ENCODE assay signal across 26 mouse cellular contexts in genomic region chr1:18384079-18384478, GRCm38 (mm10).
"Had no signal": no experiment of that assay in that cellular context is flagged by ENCODE, and none has a peak within 500 bp of the region (broad histone marks: within the 10 kb centered on the region; RNA-seq: fewer than 3 reads in every experiment).

No protein-coding gene starts in this region.

- H3K9ac ChIP-seq: heart, embryonic 13.5 days; heart, embryonic 15.5 days; hindbrain, embryonic 13.5 days; hindbrain, embryonic 15.5 days; kidney, embryonic 15.5 days; limb, embryonic 12.5 days had no signal

- DNase-seq: gastrocnemius, postnatal 14 days; gastrocnemius, postnatal 36 days; heart, adult 11 months; heart, adult 2 months; heart, postnatal 14 days; heart, postnatal 36 days; kidney, adult 11 months; kidney, adult 2 months; kidney, adult 9 months; kidney, postnatal 14 days; kidney, postnatal 36 days; layer of hippocampus, adult 9-11 months; layer of hippocampus, postnatal 36 days; liver had no signal

- ATAC-seq: hindbrain, postnatal 0 days; intestine, embryonic 16.5 days had no signal

- H3K4me1 ChIP-seq: heart, embryonic 13.5 days; heart, embryonic 15.5 days; hindbrain, embryonic 13.5 days; hindbrain, embryonic 15.5 days; kidney, embryonic 15.5 days; limb, embryonic 10.5 days; limb, embryonic 12.5 days had no signal

- H3K27ac ChIP-seq: heart, adult 2 months; heart, embryonic 13.5 days; heart, embryonic 15.5 days; hindbrain, embryonic 13.5 days; hindbrain, embryonic 15.5 days; hindbrain, postnatal 0 days; kidney, embryonic 15.5 days; kidney, postnatal 0 days; limb, embryonic 10.5 days; limb, embryonic 12.5 days had no signal

- H3K4me3 ChIP-seq: heart, adult 2 months; heart, embryonic 13.5 days; heart, embryonic 15.5 days; hindbrain, embryonic 13.5 days; hindbrain, embryonic 15.5 days; kidney, embryonic 15.5 days; limb, embryonic 10.5 days; limb, embryonic 12.5 days had no signal

- H3K27me3 ChIP-seq: heart, embryonic 13.5 days; heart, embryonic 15.5 days; hindbrain, embryonic 13.5 days; hindbrain, embryonic 15.5 days; kidney, embryonic 15.5 days; limb, embryonic 12.5 days had no signal

- H3K36me3 ChIP-seq: heart, embryonic 13.5 days; heart, embryonic 15.5 days; hindbrain, embryonic 13.5 days; hindbrain, embryonic 15.5 days; kidney, embryonic 15.5 days; limb, embryonic 10.5 days; limb, embryonic 12.5 days had no signal

- H3K4me2 ChIP-seq: heart, embryonic 11.5 days; heart, embryonic 13.5 days; heart, embryonic 15.5 days; hindbrain, embryonic 13.5 days; hindbrain, embryonic 15.5 days; kidney, embryonic 15.5 days; limb, embryonic 12.5 days; liver, embryonic 11.5 days had no signal

- H3K9me3 ChIP-seq: heart, embryonic 13.5 days; heart, embryonic 15.5 days; hindbrain, embryonic 13.5 days; hindbrain, embryonic 15.5 days; kidney, embryonic 15.5 days; limb, embryonic 10.5 days; limb, embryonic 12.5 days had no signal
